Mouse (Mus musculus): Measurements from ENCODE around the gene Mrpl33.

The Mrpl33 gene

DNA sequence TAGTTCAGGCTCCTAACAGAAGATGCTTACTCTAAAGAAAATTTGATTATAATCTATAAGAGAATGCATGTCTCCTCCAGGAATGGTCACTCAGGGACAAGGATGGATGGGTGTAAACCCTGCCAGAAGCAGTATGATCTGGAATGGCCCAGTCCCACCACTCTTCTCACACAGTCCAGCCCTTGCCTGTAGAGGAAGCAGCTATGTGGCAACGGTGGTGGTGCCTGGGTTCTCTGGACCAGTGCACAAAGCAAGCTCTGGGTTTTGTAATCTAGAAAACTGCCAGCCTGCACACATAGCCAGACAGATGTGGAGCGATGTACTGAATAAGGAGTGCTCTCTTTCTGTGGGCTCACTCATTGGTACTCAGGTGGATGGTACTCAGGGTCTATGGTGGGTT is 43.8 kb downstream of the Mrpl33 start:
- DNase-seq (ENCODE audit: low spot score) = no peak

DNA sequence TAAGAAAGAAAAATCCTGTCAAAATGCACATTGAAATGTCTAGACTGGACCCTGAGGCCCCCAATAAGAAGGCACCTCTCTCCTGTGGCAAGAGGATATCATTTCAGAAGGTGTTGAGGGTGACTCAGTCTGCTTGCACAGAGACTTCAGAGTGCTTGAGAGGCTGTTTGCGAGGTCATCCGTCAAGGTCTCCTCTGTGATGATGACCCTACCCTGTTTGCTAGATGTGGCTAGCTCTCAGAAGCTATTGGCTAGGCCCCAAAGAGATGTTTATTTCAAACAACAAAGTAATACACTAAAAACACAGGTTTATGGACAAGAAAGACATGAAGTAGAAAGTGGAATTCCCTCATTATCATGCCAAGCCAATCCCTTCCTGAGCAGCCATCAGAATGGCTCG is 45.6 kb downstream of the Mrpl33 start:
- no peak for DNase-seq (ENCODE audit: low spot score)

DNA sequence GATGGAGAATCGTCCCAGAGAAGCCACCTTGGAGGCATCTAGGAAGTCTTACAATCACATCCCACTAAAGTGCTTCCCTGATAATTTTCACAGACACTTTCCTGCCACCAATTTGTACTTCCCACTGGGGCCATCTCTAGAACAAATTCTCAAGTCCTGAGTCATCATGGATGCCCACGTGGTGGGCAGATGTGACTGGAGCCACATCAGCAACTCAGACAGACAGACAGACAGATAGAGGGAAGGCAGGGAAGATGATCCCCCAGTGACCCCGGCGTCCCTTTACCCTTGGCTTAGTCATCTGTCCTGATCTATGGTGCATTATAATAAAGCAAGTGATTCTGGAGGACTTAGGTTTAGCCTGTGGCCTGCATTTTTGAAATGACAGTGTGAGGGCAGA is 47.5 kb downstream of the Mrpl33 start:
- DNase-seq (ENCODE audit: low spot score) = no peak

DNA sequence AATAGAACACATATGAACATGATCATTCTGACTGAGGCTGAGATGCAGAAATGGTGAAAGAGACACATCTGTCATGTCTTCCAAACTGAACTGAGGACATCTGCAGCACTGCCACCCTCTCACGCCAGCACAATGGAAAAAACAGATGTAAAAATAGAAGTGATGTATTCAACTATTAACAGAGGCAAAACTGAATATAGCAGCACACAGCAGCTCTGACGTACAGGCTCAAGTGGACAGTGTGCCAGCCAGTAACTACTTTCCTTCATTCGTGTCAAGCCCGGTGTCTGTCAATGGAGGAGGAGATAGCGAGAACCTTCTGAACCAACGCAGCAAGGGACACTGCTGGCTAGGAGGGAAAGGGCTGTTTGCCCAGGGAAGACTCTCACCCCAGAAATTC is 48.1 kb downstream of the Mrpl33 start:
- no peak for DNase-seq (ENCODE audit: low spot score)

DNA sequence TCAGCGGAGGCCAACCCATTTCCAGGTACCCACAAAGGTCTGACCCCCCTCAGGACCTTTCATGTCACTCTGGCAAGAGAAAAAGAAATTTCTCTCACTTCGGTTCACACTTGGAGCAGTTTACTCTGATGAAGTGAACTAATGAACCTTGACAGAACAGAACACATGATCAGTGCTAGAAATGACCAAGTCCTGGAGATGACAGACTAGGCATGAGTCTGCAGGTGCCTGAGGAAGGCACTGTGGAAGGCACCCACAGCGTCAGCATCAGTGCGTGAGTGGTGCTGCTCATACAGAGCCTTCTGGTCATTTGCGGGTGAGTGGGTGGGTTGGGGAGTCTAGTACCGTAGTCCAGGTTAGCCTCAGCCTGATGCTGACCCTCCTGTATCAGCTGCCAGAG is 49.1 kb downstream of the Mrpl33 start:
- no peak for DNase-seq (ENCODE audit: low spot score)

DNA sequence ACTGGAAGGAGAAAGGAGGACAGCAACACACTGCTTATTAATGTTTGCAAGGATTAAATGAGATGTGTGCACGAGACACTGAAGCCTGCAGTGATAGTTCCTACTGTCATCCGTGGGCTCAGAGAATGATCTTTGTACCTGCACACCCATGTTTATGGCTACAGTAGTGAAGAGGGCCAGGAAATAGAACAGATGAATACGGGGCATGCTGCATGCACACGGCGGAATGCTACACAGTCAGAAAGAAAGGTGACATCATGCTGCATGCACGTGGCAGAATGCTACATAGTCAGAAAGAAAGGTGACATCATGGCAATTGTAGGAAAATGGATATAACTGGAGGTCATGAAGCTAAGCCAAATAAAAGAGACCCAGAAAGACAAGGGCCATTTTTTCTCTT is 49.8 kb downstream of the Mrpl33 start:
- no peak for DNase-seq (ENCODE audit: low spot score)

DNA sequence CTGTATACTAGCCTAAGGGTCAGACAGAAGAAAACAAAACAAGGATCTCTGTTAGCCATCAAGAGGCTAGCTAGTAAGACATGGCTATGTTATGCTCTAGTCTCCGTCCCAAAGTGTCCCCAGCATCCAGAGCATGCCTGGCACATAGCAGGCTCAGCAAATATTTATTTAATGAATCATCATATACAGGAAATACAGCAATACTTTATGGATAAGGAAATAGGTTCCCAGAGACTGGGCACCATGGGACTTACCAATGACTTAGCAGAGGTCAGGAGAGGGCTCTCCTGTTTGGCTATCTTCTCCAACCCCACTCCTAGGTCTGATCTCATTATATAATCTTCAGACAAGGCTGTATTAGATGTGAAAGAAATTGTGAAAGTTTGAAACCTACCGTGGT is 50.6 kb downstream of the Mrpl33 start:
- no peak for DNase-seq (ENCODE audit: low spot score)

DNA sequence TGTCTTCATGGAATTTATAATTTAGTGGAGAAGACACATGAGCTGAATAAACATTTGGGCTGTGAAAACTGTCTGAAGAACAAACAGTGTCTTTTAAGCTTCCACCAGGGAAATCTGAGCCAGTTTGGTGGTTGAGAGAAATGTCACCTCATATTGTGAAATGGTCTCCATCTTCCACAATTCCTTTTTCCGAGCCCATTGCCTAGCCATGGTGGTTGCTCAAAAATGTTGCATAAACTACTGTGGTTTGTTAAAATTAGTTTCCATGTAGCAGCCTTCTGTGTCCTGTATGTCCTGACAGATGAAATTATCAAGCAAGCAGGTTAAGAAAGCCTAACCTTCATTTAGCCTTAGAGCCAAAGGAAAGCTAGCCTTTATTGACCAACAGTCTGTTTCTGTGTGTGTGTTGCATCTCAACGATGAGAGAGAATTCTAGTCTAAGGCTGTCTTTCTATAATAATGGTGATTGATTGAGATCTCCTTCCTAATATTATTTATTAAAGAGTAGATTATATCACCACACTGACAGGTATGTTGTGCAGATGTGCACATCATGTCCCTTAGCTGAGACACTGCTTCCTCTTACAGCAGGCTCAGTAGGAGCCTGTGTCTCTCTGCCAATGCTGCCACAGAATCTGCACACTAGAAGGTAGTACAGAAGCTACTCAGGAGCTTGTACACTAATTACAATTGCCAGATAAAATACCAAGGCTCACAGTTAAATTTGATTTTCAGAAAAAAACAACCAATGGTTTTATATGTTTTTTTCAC is 54.0 kb downstream of the Mrpl33 start:
- DNase-seq (ENCODE audit: low spot score) = no peak

DNA sequence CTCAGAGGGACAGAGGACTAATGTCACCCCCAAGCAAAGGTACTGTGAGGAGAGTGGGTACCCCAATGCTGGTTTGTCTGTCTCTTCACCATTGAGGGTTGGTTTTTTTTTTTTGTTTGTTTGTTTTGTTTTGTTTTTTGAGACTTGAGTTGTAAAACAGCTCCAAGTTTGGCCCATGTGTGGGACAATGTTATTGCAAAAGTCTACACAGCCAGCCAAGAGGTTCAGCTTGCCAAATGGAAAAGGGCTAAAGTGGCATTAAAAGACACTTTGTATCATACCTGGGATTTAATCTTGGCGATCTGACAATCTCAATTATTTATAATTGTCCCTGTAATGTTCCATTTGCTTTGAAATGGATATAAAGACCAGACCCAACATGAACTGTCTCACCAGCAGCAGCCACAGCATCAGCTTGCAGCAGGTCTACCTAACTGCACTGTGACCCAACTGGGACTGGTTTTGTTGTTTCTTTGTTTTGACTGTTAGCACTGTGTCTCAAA is 59.0 kb downstream of the Mrpl33 start:
- DNase-seq (ENCODE audit: low spot score) = no peak

DNA sequence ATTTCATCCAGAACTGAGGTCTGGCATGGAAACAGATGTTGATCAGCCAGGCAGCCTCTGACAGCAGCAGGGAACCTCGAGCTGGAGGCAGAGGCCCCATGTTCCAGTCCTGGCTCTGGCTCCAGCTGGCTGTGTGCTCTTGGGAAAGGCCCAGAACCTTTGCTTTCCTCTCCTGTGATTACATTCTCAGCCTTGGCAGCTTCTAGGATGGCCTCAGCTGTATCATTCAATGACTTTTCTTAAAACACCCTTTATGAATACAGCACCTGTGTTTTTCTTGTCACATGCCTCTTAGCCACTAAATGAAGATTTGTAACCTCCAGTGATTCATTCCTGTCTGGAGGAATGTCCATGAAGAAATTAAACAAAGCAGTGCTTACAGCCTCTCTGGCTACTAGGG is 69.4 kb downstream of the Mrpl33 start:
- DNase-seq (ENCODE audit: low spot score) = no peak

DNA sequence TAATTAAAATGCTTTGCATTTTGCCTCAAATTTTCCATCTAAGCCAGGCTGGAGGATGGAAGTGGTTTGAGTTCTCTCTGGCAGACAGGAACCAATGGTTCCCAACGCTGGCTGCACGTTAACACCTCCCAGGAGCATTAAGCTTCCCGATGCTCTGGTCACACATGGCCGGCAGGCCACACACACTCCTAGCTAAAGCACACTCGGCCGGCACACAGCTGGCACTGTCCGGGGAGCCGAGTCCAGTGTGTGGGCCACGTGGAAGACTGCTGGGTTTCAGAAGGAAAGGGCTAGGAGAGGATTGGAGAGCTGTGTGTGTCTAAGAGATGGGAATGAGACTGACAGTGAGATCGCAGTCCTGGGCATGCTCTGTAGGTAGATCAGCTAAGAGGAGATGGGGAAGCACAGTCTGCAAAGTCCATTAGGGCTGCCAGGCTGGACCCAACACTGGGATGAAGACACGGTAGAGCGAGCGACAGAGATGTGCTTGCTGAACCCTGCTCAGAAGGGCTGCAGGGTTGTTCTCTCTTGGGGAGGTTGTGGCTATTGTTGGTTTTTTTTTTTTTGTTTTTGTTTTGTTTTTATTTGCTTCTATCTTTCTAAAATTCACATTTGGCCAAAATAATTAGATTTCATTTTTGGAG is 71.7 kb downstream of the Mrpl33 start:
- DNase-seq (ENCODE audit: low spot score) = no peak

DNA sequence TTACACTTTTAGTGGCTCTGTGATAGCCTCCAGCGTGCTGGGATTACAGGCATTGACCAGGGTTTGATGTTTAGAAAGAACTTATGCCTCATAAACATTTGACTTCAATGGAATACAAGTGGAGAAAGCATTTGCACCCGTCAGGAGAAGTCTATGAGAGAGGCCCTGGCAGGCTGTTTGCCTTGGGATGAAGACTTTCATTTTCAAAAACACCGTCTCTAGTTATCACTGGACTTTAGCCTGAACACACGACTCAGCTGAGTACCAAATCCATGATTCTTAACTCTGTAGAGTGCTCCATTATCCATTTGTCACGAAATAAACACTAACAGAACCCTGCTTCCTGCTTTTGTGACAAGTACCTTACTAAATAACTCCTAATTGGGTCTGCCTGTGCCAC is 73.2 kb downstream of the Mrpl33 start:
- no peak for DNase-seq (ENCODE audit: low spot score)

DNA sequence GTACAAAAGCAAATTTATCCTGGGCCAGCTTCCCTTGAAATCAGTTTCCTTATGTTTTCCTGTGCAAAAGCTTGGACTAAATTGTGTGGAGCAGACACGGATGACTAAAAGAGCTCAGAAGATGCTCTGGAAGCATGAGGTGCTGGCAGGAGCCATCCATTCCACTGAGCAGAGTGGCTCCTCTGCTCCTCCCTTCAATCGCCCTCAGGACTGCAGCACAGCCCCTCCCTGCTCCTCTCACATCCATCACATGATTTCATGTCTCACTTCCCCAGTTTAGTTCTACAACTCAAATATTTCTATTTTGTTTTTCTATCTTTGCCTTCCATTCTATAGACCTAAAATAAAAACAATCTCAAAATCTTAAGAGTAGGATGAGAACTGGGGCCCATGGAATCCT is 74.4 kb downstream of the Mrpl33 start:
- no peak for DNase-seq (ENCODE audit: low spot score)

DNA sequence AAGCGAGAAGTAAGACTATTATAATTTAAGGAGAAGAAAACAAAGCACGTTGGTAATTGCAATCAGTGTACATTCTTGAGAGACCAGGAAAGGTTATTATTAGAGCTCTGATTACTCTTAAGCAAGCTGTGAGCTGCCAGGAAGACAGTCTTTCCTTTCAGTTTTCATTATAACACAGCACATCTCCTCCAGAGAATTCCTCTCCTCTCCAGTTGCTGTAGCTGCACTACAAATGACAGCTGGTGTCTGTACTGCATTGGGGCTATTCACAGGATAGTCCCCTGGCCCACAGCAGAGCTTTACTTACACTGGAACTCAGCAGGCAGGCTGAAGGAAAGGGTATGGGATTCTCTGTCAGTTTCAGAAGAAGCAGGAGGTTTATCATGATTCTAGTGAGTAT is 76.7 kb downstream of the Mrpl33 start:
- no peak for DNase-seq (ENCODE audit: low spot score)

DNA sequence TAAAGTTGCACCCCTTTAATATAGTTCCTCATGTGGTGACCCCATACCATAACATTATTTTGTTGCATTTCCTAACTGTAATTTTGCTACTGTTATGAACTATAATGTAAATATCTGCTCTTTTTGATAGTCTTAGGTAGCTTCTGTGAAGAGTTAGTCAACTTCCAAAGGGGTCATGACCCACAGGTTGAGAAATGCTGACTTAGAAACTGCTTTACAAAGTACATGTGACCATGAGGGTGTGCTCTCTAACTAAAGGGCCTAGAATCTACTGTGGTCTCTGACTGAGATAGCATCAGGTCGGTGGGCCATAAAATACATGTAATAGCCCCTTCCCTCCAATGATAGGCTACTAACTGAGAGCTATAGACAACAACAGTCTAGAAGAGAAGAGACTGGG is 81.3 kb downstream of the Mrpl33 start:
- no peak for DNase-seq (ENCODE audit: low spot score)

DNA sequence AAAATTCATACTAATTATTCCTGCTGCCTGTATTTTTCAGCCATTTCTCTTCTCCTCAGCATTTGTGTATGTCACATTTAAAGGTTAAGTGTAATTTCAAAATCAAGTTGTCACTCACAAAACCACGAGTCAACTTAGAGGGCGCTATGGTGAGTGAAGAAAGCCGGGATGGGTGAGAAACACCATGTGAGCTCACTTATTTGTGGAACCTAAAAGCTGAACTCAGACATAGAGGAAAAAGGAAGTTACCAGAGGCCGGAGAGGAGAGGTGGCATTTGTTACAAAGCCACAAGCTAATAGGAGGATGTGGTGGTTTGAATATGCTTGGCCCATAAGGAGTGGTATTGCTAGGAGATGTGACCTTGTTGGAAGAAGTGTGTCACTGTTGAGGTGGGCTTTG is 83.4 kb downstream of the Mrpl33 start:
- DNase-seq (ENCODE audit: low spot score) = no peak

DNA sequence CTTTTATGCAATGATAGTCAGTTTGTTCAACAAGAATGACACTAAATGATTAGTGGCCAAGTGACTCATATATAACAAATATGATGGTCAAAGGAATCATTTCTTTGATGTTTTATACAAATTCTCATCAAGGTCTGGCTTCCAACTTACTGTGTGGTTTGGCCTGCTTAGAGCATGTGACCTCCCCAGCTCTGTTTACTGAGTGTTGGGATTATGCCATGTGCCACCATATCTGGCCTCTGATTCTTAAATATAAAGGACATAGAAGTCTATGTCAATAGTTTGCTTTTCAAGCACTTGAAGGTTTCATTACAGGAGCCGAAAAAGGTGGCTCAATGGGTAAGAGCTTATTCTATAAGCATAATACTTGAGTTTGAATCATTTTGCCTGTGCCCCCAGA is 85.6 kb downstream of the Mrpl33 start:
- no peak for DNase-seq (ENCODE audit: low spot score)

DNA sequence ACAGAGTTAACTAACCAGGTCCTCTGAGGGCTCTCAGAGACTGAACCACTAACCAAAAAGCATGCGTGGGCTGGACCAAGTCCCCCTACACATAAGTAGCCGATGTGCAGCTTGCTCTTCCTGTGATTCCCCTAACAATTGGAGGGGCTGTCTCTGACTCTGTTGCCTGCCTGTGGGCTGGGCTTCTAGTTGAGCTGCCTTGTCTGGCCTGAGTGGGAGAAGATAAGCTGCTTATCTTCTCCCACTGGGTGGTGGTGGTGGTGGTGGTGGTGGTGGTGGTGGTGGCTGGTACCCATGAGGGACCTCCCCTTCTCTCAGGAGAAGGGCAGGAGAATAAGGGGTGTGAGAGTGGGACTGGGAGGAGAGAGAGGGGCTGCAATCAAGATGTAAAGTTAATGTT is 89.3 kb downstream of the Mrpl33 start:
- DNase-seq (ENCODE audit: low spot score) = no peak

DNA sequence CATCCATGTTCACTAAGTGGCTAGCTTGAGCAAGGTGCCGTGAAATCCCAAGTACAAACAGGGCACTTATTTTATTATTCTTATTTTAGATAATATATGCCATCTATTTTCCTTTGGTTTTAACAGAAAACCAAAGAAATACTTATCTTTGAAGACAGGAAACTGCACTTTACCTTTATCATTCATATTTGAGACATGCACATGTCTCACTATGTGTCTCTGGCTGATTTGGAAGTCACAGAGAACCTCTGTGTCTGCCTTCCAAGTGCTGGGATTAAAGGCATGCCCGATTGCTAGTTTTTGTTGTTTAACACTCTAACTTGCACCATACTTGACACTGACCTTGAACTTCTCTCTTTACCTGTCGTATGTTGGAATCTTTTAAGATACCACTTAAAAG is 91.2 kb downstream of the Mrpl33 start:
- DNase-seq (ENCODE audit: low spot score) = no peak

DNA sequence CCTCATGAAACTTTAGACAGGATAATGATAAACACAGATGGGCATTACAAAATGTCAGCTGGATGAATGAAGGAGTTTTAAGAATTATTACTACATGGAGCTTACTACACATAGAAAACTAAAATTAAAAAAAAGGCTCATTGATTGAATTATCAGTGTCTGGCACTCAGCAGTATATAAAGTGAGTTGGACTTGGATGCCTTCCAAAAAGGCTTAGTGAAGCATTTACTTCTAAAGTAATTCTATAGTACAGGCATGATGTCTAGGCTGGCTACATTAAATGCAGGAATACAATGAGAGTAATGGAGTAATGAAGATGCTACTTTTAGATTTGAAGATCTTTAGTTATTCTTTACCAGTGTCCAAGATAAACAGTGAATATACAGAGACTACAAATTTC is 96.5 kb downstream of the Mrpl33 start:
- no peak for DNase-seq (ENCODE audit: low spot score)

DNA sequence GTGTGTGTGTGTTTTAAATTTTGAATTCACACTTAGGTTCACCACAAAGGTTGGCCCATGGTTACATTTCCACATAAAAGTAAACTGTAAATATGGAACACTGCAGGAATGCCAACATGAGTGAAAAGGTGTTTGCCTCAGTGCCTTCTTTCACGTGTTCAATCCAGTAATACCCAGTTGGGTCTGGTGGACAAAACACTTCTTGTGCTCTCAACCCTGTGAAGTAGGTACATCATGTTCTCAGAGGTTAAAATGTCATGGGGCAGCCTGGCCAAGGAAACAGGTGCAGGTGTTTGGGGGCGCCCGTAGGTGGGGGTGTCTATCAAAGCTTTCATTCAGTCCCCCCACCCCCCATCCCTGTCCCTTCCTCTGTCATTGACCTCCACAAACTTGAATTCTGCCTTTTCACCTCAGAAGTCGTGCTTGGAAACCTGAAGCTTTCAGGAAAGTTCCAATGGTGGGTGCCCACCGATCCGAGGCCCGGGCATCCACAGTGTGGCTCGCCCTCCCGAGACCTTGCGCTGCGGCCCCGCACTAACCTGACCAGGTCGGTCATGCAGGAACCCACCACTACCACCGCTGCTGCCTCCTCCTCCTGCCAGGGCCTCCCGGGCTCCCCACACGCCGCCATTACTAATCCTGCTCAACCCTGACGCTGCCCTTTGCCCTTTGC is 100.4 kb downstream of the Mrpl33 start, which contains the start of gene Rbks:
Gene Rbks (minus strand): TSS at position 657 of the 673 bp plus-strand sequence.
- no peak for DNase-seq (ENCODE audit: low spot score)

DNA sequence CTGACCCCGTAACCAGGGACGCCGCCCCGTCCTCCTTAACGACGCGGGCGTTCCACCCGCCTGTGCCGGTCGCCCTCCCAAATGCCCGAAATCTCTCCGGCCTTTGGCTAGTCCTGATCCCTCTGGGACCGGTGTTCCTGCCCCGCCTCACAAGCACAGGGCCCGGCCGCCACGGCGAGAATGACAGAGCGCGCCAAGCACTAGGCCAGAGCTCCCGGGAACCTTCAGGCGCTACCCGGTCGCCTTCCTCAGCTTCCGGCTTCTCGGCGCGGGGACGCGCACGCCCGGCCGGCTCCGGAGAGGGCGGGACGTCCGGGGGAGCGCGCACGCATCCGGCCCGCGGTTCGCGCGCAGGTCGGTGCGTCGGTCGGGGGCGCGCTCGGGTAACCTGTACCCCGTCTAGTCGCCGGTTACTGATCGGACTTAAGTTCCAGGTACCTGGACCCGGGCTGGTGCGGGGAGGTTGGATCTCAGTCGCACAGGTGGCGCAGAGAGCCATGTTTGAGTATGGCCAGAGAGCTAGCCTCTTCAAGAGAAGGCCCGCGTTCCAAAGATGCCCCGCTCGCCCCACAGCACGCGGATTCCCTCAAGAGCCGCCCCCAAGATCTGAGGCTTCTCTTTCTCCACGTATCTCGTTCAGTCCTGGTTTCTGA is 101.0 kb downstream of the Mrpl33 start, which contains the start of gene Babam2:
Gene Babam2 (plus strand): TSS at position 41 of the 653 bp plus-strand sequence.
- peak; percentile 85 for DNase-seq (ENCODE audit: low spot score)
